Mouse (Mus musculus) kidney, embryonic 15.5 days (tissue): ENCODE data around the gene Them7. TPM values are rescaled to one million over a fixed set of nuclear protein-coding genes. Genes with fewer than 3 reads are reported as not detected.
A peak's percentile ranks its signal among the peaks of the same experiment; 100 is the strongest.

Source experiments
- ATAC-seq: fragments of 200-750 bp; cut with Nextera tagmentation; replicated peaks from 2 replicates; pipeline ENCODE4 v1.8.0; 2017; ENCODE audit warnings: moderate TSS enrichment; ENCODE audit not compliant: low FRiP score
- H3K27ac ChIP-seq: fragments of 300-500 bp; sonication (generic); 2 replicates; pipeline ENCODE4 v1.5.1; 2015; ENCODE audit warnings: mild to moderate bottlenecking, inconsistent platforms
- H3K27me3 ChIP-seq: fragments of 300-500 bp; sonication (generic); 2 replicates; pipeline ENCODE4 v1.6.1; 2015; ENCODE audit warnings: inconsistent platforms
- H3K36me3 ChIP-seq: fragments of 300-500 bp; sonication (generic); 2 replicates; pipeline ENCODE4 v1.6.1; 2015; ENCODE audit warnings: inconsistent platforms
- H3K4me1 ChIP-seq: fragments of 300-500 bp; sonication (generic); 2 replicates; pipeline ENCODE4 v1.6.1; 2015; ENCODE audit warnings: inconsistent platforms
- H3K4me2 ChIP-seq: fragments of 300-500 bp; sonication (generic); 2 replicates; pipeline ENCODE4 v1.6.1; 2015; ENCODE audit warnings: moderate library complexity, mild to moderate bottlenecking, inconsistent platforms
- H3K4me3 ChIP-seq: fragments of 300-500 bp; sonication (generic); replicated peaks from 2 replicates; pipeline ENCODE4 v1.5.1; 2015; ENCODE audit warnings: mild to moderate bottlenecking, inconsistent platforms
- H3K9ac ChIP-seq: fragments of 300-500 bp; sonication (generic); 2 replicates; pipeline ENCODE4 v1.6.1; 2015; ENCODE audit warnings: mild to moderate bottlenecking, inconsistent platforms
- H3K9me3 ChIP-seq: fragments of 300-500 bp; sonication (generic); replicated peaks from 2 replicates; pipeline ENCODE4 v1.6.1; 2016; ENCODE audit warnings: inconsistent platforms
- WGBS: fragments of 180-500 bp; shearing (Covaris S2); methylation state at CpG from one replicate; pipeline ENCODE4 v1.1.7; 2015; ENCODE audit warnings: mixed read lengths; 5-methylcytosine and 5-hydroxymethylcytosine counted together
- polyA plus RNA-seq: library from polyadenylated mRNA; unstranded; fragments of >200 nt; fragmentation: Nextera tagmentation; extraction: Ambion mirVana; gene quantifications from 2 replicates; pipeline ENCODE4 v1.2.1, GENCODE M21; 2015

Them7 gene
- polyA plus RNA-seq, 1 experiment from 2014 or later, result 3.0 TPM

DNA sequence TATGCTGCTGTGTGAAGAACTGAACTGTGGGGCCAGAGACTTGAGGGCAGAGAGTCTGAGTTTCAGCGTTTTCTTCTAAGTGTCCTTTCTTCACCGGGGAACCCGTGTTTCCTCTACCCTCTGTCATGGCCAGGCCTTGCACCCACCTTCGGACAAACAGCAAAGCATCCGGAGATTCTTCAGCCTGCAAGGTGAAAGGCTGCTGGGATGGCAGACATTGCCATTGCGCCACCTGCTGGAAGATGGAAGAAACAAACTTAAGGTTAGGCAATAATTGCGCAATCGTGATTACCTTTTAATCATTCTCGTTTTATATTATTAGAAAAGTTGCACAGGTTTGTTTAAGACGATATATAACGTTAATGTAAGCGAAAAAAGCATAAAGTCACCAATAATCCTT lies 203.9 kb downstream of the Them7 start:
- Histone ChIP-seq H3K27ac (no peak overlapping the region), H3K4me2 (no peak overlapping the region), H3K36me3 (no peaks in the 10 kb centered on the region), H3K4me1 (peaks cover 5% of the 10 kb centered on the region), H3K9me3 (no peaks in the 10 kb centered on the region), H3K27me3 (peaks cover 26% of the 10 kb centered on the region), H3K4me3 (no peak overlapping the region), H3K9ac (no peak overlapping the region)
- 0 out of 2 replicates have a peak, but pooled peaks have one; percentile 44 for ATAC-seq
- WGBS, result 3% methylated on average over 12 of the region's 12 CpGs

DNA sequence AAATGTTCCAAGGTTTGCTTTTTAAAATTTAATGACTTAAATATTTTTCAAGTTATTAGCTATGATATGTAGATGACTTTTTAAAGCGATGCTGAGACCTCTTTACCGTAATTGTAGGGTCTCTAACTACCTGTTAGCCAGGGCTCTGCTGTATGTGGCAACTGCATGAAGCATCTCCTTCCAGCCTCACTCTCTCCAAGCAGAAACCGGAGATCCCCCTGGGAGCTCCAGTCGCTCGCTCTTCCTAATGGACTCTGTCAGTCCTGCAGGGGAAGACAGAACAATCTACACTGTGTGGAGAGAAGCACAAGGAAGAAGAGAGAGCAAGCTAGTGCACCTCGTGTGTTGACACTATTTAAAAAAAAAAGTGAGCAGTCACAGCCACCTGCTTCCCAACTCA lies 204.3 kb downstream of the Them7 start:
- Histone ChIP-seq H3K4me2 (no peak overlapping the region), H3K27me3 (peaks cover 21% of the 10 kb centered on the region), H3K9ac (no peak overlapping the region), H3K9me3 (no peaks in the 10 kb centered on the region), H3K4me1 (peaks cover 8% of the 10 kb centered on the region), H3K36me3 (no peaks in the 10 kb centered on the region), H3K27ac (no peak overlapping the region), H3K4me3 (no peak overlapping the region)
- WGBS, result 15% methylated on average over 6 of the region's 6 CpGs
- no peak for ATAC-seq

Other genes with a start within 250 kb of the Them7 start
- 338 and 372 TPM in 2 replicates for gene Eif3m, start 207.2 kb upstream of the Them7 start, polyA plus RNA-seq
- gene Gm11060, start 132.3 kb upstream of the Them7 start, polyA plus RNA-seq, result not detected in 2 replicates
- 126 and 130 TPM in 2 replicates for gene Wt1, start 97.8 kb upstream of the Them7 start, polyA plus RNA-seq
- 204 and 207 TPM in 2 replicates for gene Rcn1, start 175.0 kb downstream of the Them7 start, polyA plus RNA-seq